Mouse (Mus musculus) intestine, embryonic 14.5 days (tissue): Measurements from ENCODE around the gene Faap20. TPM values are rescaled to one million over a fixed set of nuclear protein-coding genes. Genes with fewer than 3 reads are reported as not detected.

Source experiments
- ATAC-seq: fragments of 200-750 bp; cut with Nextera tagmentation; replicated peaks from 2 replicates; pipeline ENCODE4 v1.8.0; 2017; ENCODE audit warnings: low read depth, moderate number of reproducible peaks, moderate TSS enrichment, moderate library complexity; ENCODE audit not compliant: low FRiP score, low TSS enrichment
- DNase-seq: peaks from one replicate; pipeline ENCODE4 v3.0.0-alpha.2; 2018; ENCODE audit warnings: low spot score
- H3K27ac ChIP-seq: fragments of 300-500 bp; sonication (generic); 2 replicates; pipeline ENCODE4 v1.5.1; 2014; ENCODE audit warnings: low read depth, mild to moderate bottlenecking, control low read depth
- H3K27me3 ChIP-seq: fragments of 300-500 bp; sonication (generic); replicated peaks from 2 replicates; pipeline ENCODE4 v1.6.1; 2014; ENCODE audit warnings: low read length, control low read depth; ENCODE audit not compliant: control insufficient read depth, insufficient read depth
- H3K36me3 ChIP-seq: fragments of 300-500 bp; sonication (generic); 2 replicates; pipeline ENCODE4 v1.6.1; 2014; ENCODE audit warnings: low read length, control low read depth; ENCODE audit not compliant: control insufficient read depth, insufficient read depth
- H3K4me1 ChIP-seq: fragments of 300-500 bp; sonication (generic); replicated peaks from 2 replicates; pipeline ENCODE4 v1.6.1; 2014; ENCODE audit warnings: low read length, control low read depth, mixed read lengths; ENCODE audit not compliant: control insufficient read depth, insufficient read depth
- H3K4me2 ChIP-seq: fragments of 300-500 bp; sonication (generic); 2 replicates; pipeline ENCODE4 v1.6.1; 2014; ENCODE audit warnings: low read length
- H3K4me3 ChIP-seq: fragments of 300-500 bp; sonication (generic); 2 replicates; pipeline ENCODE4 v1.5.1; 2014; ENCODE audit warnings: low read depth, low read length, control low read depth, mixed read lengths
- H3K9ac ChIP-seq: fragments of 300-500 bp; sonication (generic); 2 replicates; pipeline ENCODE4 v1.6.1; 2014; ENCODE audit warnings: mild to moderate bottlenecking, low read length
- H3K9me3 ChIP-seq: fragments of 300-500 bp; sonication (generic); 2 replicates; pipeline ENCODE4 v1.6.1; 2016; ENCODE audit warnings: low read length, control low read depth; ENCODE audit not compliant: control insufficient read depth
- WGBS: fragments of 180-500 bp; shearing (Covaris S2); extraction: QIAGEN DNeasy Blood & Tissue Kit; methylation state at CpG from one replicate; pipeline ENCODE4 v1.1.7; 2014; 5-methylcytosine and 5-hydroxymethylcytosine counted together
- polyA plus RNA-seq: library from polyadenylated mRNA; unstranded; fragments of >200 nt; fragmentation: Nextera tagmentation; extraction: Ambion mirVana; gene quantifications from 2 replicates; pipeline ENCODE4 v1.2.1, GENCODE M21; 2014

Gene Faap20
- 74.6 and 81.2 TPM in 2 replicates for polyA plus RNA-seq

DNA sequence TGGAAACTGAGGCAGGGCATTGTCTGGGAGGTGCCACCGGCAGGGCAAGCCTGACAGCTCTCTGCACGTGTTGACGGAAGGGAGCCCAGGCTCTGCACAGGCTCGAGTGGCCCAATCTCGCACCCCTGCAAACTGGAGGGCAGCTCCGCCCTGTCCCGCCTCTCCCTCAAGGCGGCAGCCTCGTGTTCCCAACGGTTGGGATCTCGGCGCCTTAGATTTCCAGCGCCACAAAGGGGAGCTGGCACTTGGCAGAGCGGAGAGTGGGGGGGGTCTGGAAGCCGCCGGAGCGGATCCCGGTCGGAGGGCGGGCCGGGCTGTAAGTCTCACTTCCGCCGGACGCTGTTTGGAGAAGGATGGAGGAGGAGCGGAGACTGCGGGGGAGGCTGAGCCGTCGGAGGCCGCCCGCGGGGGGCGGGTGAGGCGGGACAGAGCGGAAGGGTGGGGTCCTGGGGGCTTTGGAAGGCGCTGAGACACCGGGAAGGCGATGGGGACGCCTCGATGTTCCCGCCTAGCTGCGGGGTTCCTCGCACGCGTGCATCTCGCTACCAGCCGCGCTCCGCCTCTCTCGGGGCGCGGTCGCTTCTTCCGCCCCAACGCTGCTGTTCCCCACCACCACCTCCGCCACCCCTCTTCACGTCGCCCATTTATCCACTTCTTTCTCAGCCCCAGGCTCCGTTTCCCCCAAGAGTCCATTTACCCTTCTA lies at the start of gene Faap20:
Gene Faap20 (plus strand): TSS at position 155 of the 704 bp plus-strand sequence.
- H3K9me3 ChIP-seq = 0 out of 2 replicates have a peak, but pooled peaks cover 3% of the 10 kb centered on the region
- H3K27ac ChIP-seq = peak within 1 kb of the TSS; percentile 98
- H3K36me3 ChIP-seq = 0 out of 2 replicates have a peak, but pooled peaks cover 5% of the 10 kb centered on the region
- H3K9ac ChIP-seq = peak within 1 kb of the TSS; percentile 59
- peak within 1 kb of the TSS; percentile 67 for H3K4me2 ChIP-seq
- H3K4me3 ChIP-seq = peak within 1 kb of the TSS; percentile 56
- under 1% methylated on average over 56 of the region's 58 CpGs for WGBS
- DNase-seq (peak; percentile 94), ATAC-seq (peak; percentile 90)
- H3K4me1 ChIP-seq = peaks cover 14% of the 10 kb centered on the region
- H3K27me3 ChIP-seq = no peaks in the 10 kb centered on the region

DNA sequence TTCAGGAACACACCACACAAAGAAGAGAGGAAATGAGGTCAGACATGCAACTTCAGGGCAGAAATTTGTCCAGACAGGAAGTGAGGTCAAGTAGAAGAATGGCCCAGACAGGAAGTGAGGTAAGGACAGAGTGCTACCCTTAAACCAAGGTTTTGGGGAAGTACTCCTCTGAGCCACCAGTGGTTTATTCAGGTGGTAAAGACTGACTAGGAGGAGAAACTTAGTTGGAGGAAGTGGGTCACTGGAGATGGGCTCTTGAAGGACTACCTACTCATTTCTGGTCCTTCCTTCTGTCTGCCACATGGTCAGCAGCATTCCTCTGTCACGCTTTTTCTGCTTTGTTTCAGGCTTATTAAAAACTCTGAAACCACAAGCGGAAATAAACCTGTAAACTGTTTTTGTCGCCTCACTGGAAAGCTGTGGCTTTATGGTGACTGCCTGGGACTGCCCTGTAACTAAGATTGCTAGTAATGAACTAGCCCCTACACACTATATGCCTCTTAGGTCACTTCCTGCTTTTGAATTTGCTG lies 48.7 kb upstream of the Faap20 start:
- Histone ChIP-seq H3K4me1 (peaks cover 76% of the 10 kb centered on the region), H3K9me3 (no peaks in the 10 kb centered on the region), H3K27ac (peak overlapping the region; percentile 33; the same call in 1 of the 2 replicates), H3K4me3 (no peak overlapping the region), H3K4me2 (no peak overlapping the region), H3K36me3 (peaks cover 3% of the 10 kb centered on the region; the same call in 1 of the 2 replicates), H3K9ac (no peak overlapping the region), H3K27me3 (no peaks in the 10 kb centered on the region)
- WGBS = 89% methylated on average over 3 of the region's 3 CpGs
- DNase-seq (no peak), ATAC-seq (no peak)

DNA sequence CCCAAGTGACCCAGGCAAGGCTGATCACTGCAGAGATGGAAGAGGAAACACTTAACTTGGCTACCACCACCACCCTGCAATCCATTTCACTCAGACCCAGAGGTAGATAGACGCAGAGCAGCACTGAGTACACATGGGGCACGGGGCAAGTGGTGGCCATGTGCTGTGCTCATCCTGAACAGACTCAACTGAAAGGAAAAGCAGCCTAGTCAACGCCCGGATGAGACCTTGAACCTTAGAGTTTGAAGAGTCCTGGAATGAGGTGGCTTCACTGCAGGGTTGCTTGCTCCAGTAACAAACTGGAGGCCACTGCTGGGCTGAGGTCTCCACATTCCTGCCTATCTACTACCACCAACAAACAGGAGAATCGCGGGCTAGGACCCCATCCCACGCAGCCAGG lies 47.8 kb upstream of the Faap20 start:
- Histone ChIP-seq H3K4me2 (no peak overlapping the region), H3K9me3 (no peaks in the 10 kb centered on the region), H3K4me1 (peaks cover 76% of the 10 kb centered on the region), H3K4me3 (no peak overlapping the region), H3K27me3 (no peaks in the 10 kb centered on the region), H3K27ac (peak overlapping the region; percentile 27; the same call in 1 of the 2 replicates), H3K36me3 (peaks cover 3% of the 10 kb centered on the region; the same call in 1 of the 2 replicates), H3K9ac (no peak overlapping the region)
- ATAC-seq (no peak), DNase-seq (no peak)
- whole genome bisulfite sequencing = 82% methylated on average over 7 of the region's 7 CpGs

DNA sequence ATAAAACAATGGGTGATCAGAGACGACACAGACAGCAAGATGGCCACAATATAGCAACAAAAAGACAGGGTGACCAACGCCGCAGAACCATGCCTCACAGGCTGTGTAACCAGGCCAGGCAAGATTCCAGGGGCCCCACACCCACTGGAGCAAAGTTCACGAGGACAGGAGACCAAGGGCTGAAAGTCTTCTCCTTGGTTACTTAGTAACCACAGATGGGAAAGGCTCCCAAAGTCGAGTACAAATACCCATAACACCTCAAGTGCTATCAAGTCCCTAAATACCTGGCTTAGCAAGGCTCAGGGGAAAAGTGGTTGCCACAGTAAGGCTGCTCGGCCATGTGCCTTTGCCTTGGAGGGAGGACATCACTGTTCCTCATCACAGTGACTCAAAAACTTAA lies 43.7 kb upstream of the Faap20 start:
- Histone ChIP-seq H3K9ac (no peak overlapping the region), H3K9me3 (no peaks in the 10 kb centered on the region), H3K4me1 (peaks cover 69% of the 10 kb centered on the region), H3K27me3 (no peaks in the 10 kb centered on the region), H3K36me3 (peaks cover 9% of the 10 kb centered on the region; the same call in 1 of the 2 replicates), H3K4me2 (peak overlapping the region; percentile 34), H3K4me3 (no peak overlapping the region), H3K27ac (peak overlapping the region; percentile 74; the same call in 1 of the 2 replicates)
- 56% methylated on average over 6 of the region's 6 CpGs for WGBS
- DNase-seq (no peak), ATAC-seq (peak; percentile 76)

DNA sequence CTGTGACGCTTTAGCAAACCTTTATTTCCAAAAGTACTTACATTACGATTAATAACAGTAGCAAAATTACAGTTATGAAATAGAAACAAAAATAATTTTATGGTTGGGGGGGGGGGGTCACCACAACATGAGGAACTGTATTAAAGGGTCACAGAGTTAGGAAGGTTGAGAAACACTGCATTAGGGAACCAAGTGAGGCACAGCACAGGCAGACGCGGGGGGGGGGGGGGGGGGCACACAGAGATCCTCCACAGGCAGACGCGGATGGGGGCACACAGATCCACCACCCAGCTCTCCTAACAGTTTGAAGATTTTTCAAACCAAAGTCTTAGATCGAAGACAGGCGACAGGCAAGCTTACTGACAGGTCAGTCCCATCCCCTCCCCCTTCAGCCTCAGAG lies 43.1 kb upstream of the Faap20 start:
- 46% methylated on average over 6 of the region's 8 CpGs for WGBS
- DNase-seq = no peak
- Histone ChIP-seq H3K9me3 (no peaks in the 10 kb centered on the region), H3K27ac (no peak overlapping the region), H3K4me1 (peaks cover 63% of the 10 kb centered on the region), H3K27me3 (no peaks in the 10 kb centered on the region), H3K36me3 (peaks cover 14% of the 10 kb centered on the region; the same call in 1 of the 2 replicates), H3K4me2 (no peak overlapping the region), H3K4me3 (no peak overlapping the region), H3K9ac (no peak overlapping the region)
- no peak for ATAC-seq

DNA sequence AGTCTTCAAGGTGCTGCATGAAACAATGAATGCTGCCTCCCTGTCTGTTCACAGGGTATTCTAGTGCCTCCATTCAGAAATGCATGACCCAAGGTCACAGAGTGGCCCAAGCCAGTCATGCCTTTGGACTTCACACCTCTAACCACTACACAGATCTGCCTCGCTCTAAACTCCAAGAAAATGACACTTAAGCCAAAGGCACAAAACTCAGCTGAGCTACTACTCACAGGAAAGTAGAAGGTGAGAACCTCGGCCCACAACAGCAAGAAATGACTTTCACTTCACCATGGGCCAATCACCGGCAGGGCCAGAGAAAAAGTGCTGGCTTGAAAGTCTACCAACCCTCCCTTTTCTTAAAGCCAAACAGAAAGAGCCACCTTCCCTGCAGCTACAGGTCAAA lies 41.8 kb upstream of the Faap20 start:
- ATAC-seq (no peak), DNase-seq (no peak)
- no peaks in the 10 kb centered on the region for H3K27me3 ChIP-seq
- peaks cover 14% of the 10 kb centered on the region; the same call in 1 of the 2 replicates for H3K36me3 ChIP-seq
- H3K4me1 ChIP-seq = peaks cover 54% of the 10 kb centered on the region
- no peaks in the 10 kb centered on the region for H3K9me3 ChIP-seq
- H3K4me3 ChIP-seq = no peak overlapping the region
- no peak overlapping the region for H3K4me2 ChIP-seq
- WGBS = 69% methylated on average over 3 of the region's 3 CpGs
- H3K27ac ChIP-seq = peak overlapping the region; percentile 22
- no peak overlapping the region for H3K9ac ChIP-seq

DNA sequence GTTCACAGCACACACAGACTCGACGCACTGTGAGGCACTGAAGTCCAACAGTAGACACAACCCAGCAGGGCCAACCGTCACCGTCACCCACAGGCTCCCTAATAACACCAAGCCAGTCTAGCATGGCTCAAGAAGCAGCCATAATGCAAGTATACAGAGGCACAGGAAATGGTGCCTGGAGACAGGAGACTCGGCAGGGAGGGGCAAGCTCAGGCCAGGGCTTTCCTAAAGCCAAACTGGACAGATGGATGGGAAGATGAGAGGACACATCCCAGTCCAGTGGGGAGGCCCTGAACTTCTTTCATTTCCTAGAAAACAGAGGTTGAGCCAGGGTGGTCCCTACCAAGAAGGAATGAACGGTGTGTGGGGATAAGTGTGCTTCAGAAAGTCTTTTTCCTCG lies 41.0 kb upstream of the Faap20 start:
- DNase-seq = no peak
- Histone ChIP-seq H3K36me3 (peaks cover 14% of the 10 kb centered on the region; the same call in 1 of the 2 replicates), H3K9ac (no peak overlapping the region), H3K4me2 (no peak overlapping the region), H3K4me3 (no peak overlapping the region), H3K27me3 (no peaks in the 10 kb centered on the region), H3K9me3 (no peaks in the 10 kb centered on the region), H3K27ac (no peak overlapping the region; the same call in 1 of the 2 replicates), H3K4me1 (peaks cover 48% of the 10 kb centered on the region)
- no peak for ATAC-seq
- WGBS = 56% methylated on average over 7 of the region's 7 CpGs

DNA sequence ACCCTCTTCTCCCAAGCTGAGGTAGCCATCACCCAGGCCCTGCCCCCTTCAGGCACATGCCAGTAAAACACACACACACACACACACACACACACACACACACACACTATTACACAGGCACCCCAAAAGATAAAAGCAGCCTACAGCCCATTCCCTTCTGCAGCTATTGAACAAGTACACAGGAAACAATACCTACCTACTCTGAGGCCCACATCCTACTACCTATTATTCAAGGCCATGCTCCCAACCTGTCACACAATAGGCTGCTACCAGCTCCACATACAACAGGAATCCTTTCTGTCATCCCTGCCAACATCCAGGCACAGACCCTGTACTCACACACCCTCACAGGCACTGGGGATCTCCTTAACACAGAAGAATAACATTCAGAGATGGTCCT lies 40.5 kb upstream of the Faap20 start:
- Histone ChIP-seq H3K4me3 (no peak overlapping the region), H3K9me3 (no peaks in the 10 kb centered on the region), H3K4me1 (peaks cover 50% of the 10 kb centered on the region), H3K27me3 (no peaks in the 10 kb centered on the region), H3K36me3 (peaks cover 12% of the 10 kb centered on the region; the same call in 1 of the 2 replicates), H3K4me2 (no peak overlapping the region), H3K27ac (no peak overlapping the region), H3K9ac (no peak overlapping the region)
- ATAC-seq (no peak), DNase-seq (no peak)
